Mouse (Mus musculus) spleen, adult 2 months (tissue): ENCODE measurements at regions not wholly inside any gene's neighbourhood (a gene's known extent, or its start where the extent isn't known, plus 50 kb on each side); places are given as distances from the start of the nearest gene placed in this dataset.

Experiments used
- CTCF ChIP-seq: fragments of 200-500 bp; IDR thresholded peaks from 2 replicates; pipeline ENCODE4 v1.5.1; 2011; ENCODE audit warnings: mild to moderate bottlenecking, inconsistent platforms; ENCODE audit not compliant: insufficient read depth, insufficient read length, insufficient replicate concordance; ENCODE audit errors: extremely low read depth
- POLR2A ChIP-seq: fragments of 200-500 bp; IDR thresholded peaks from 2 replicates; pipeline ENCODE4 v1.6.1; 2011; ENCODE audit warnings: low read depth, low read length, inconsistent platforms

DNA sequence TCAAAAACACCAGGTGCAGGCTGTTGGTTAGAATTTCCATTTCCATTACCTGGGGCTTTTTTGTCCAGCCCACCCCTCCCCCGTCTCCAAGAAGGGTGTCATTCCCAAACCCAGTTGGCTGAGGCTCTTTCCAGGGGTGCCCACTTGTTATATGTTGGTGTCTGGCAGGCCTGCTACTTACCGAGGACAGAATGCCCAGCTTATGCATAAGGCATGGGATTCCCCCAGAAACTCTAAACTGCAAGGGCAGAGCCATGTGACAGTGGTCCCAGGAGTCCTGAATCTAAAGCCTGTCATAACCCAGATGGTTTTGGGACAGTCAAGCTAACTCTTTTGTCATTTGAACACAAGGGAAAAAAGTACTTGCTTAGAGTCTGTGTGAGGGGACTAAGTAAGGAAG lies 69.6 kb upstream of the Id2 start:
- no peak for TF ChIP-seq CTCF
- no peak for TF ChIP-seq POLR2A
